Mouse (Mus musculus): ENCODE measurements around the gene Ccdc71.

- TF ChIP-seq CTCF (IDR thresholded peaks at IDR 0.05; ENCODE audit: insufficient read depth, low read length) (no peak), POLR2A (IDR thresholded peaks at IDR 0.05; ENCODE audit: borderline replicate concordance, extremely low read depth, low read depth, low read length) (peak; percentile 43; the same call in 1 of the 2 replicates)
These were observed 1.9 kb downstream of the Ccdc71 start for GRCm38 (mm10) chr9:108462192-108462591.
